Mouse (Mus musculus): Measurements from ENCODE around the gene Cd5. TPM values are rescaled to one million over a fixed set of nuclear protein-coding genes. Genes with fewer than 3 reads are reported as not detected.

The Cd5 gene
- polyA plus RNA-seq, 1 experiment from 2014 or later, result 0.29 TPM

GRCm38 (mm10) chr19:10695801-10696200 is 43.0 kb downstream of the Cd5 start:
- peak overlapping the region; percentile 63 for H3K27ac ChIP-seq (ENCODE audit: low read depth, low read length)
- no peaks in the 10 kb centered on the region for H3K36me3 ChIP-seq (ENCODE audit: control insufficient read depth, insufficient read depth, low read length)
- ATAC-seq (peak; percentile 23; the same call in 1 of the 2 replicates), DNase-seq (ENCODE audit: low spot score) (peak; percentile 46)
- H3K9me3 ChIP-seq (replicated peaks; ENCODE audit: control insufficient read depth, low read length), result no peaks in the 10 kb centered on the region
- peak overlapping the region; percentile 5; the same call in 1 of the 2 replicates for H3K4me2 ChIP-seq (ENCODE audit: low read length)
- H3K27me3 ChIP-seq (replicated peaks; ENCODE audit: control insufficient read depth, insufficient read depth, low read length), result no peaks in the 10 kb centered on the region
- WGBS, result 7% methylated on average over 7 of the region's 7 CpGs
- H3K9ac ChIP-seq (ENCODE audit: low read length), result peak overlapping the region; percentile 42
- H3K4me3 ChIP-seq (ENCODE audit: low read depth, low read length), result no peak overlapping the region
- peaks cover 32% of the 10 kb centered on the region for H3K4me1 ChIP-seq (ENCODE audit: control insufficient read depth, insufficient read depth, low read length)

- H3K9ac ChIP-seq (ENCODE audit: low read length), result no peak overlapping the region
- H3K4me3 ChIP-seq (ENCODE audit: low read depth, low read length), result no peak overlapping the region
- no peak for DNase-seq (ENCODE audit: low spot score)
- H3K27me3 ChIP-seq (replicated peaks; ENCODE audit: control insufficient read depth, insufficient read depth, low read length), result no peaks in the 10 kb centered on the region
- peaks cover 37% of the 10 kb centered on the region for H3K4me1 ChIP-seq (ENCODE audit: control insufficient read depth, insufficient read depth, low read length)
- no peak for ATAC-seq
- H3K4me2 ChIP-seq (ENCODE audit: low read length), result no peak overlapping the region
- H3K27ac ChIP-seq (ENCODE audit: low read depth, low read length), result no peak overlapping the region
- WGBS, result 86% methylated on average over 10 of the region's 10 CpGs
- H3K9me3 ChIP-seq (replicated peaks; ENCODE audit: control insufficient read depth, low read length), result no peaks in the 10 kb centered on the region
- H3K36me3 ChIP-seq (ENCODE audit: control insufficient read depth, insufficient read depth, low read length), result no peaks in the 10 kb centered on the region
Measured at GRCm38 (mm10) chr19:10693926-10694682, 44.7 kb downstream of the Cd5 start.

GRCm38 (mm10) chr19:10692361-10692760 is 46.4 kb downstream of the Cd5 start:
- 91% methylated on average over 4 of the region's 4 CpGs for WGBS
- Histone ChIP-seq H3K4me1 (ENCODE audit: control insufficient read depth, insufficient read depth, low read length) (peaks cover 39% of the 10 kb centered on the region), H3K9ac (ENCODE audit: low read length) (no peak overlapping the region), H3K27ac (ENCODE audit: low read depth, low read length) (no peak overlapping the region), H3K4me2 (ENCODE audit: low read length) (no peak overlapping the region), H3K9me3 (replicated peaks; ENCODE audit: control insufficient read depth, low read length) (no peaks in the 10 kb centered on the region), H3K36me3 (ENCODE audit: control insufficient read depth, insufficient read depth, low read length) (no peaks in the 10 kb centered on the region), H3K4me3 (ENCODE audit: low read depth, low read length) (no peak overlapping the region), H3K27me3 (replicated peaks; ENCODE audit: control insufficient read depth, insufficient read depth, low read length) (no peaks in the 10 kb centered on the region)
- no peak for ATAC-seq
- no peak for DNase-seq (ENCODE audit: low spot score)

GRCm38 (mm10) chr19:10691660-10692059 is 47.1 kb downstream of the Cd5 start:
- DNase-seq (ENCODE audit: low spot score), result no peak
- Histone ChIP-seq H3K4me2 (ENCODE audit: low read length) (no peak overlapping the region), H3K9me3 (replicated peaks; ENCODE audit: control insufficient read depth, low read length) (no peaks in the 10 kb centered on the region), H3K27ac (ENCODE audit: low read depth, low read length) (no peak overlapping the region), H3K36me3 (ENCODE audit: control insufficient read depth, insufficient read depth, low read length) (no peaks in the 10 kb centered on the region), H3K9ac (ENCODE audit: low read length) (no peak overlapping the region), H3K27me3 (replicated peaks; ENCODE audit: control insufficient read depth, insufficient read depth, low read length) (no peaks in the 10 kb centered on the region), H3K4me3 (ENCODE audit: low read depth, low read length) (no peak overlapping the region), H3K4me1 (ENCODE audit: control insufficient read depth, insufficient read depth, low read length) (peaks cover 39% of the 10 kb centered on the region)
- no peak for ATAC-seq
- 72% methylated on average over 3 of the region's 3 CpGs for WGBS

GRCm38 (mm10) chr19:10691121-10691520 is 47.7 kb downstream of the Cd5 start:
- H3K4me1 ChIP-seq (ENCODE audit: control insufficient read depth, insufficient read depth, low read length), result peaks cover 38% of the 10 kb centered on the region
- WGBS, result 89% methylated on average over 4 of the region's 4 CpGs
- no peak overlapping the region; the same call in 1 of the 2 replicates for H3K9ac ChIP-seq (ENCODE audit: low read length)
- H3K27ac ChIP-seq (ENCODE audit: low read depth, low read length), result no peak overlapping the region
- DNase-seq (ENCODE audit: low spot score), result no peak
- H3K4me3 ChIP-seq (ENCODE audit: low read depth, low read length), result no peak overlapping the region
- no peak overlapping the region for H3K4me2 ChIP-seq (ENCODE audit: low read length)
- no peaks in the 10 kb centered on the region for H3K36me3 ChIP-seq (ENCODE audit: control insufficient read depth, insufficient read depth, low read length)
- H3K9me3 ChIP-seq (replicated peaks; ENCODE audit: control insufficient read depth, low read length), result no peaks in the 10 kb centered on the region
- ATAC-seq, result no peak
- no peaks in the 10 kb centered on the region for H3K27me3 ChIP-seq (replicated peaks; ENCODE audit: control insufficient read depth, insufficient read depth, low read length)

GRCm38 (mm10) chr19:10690336-10690735 is 48.5 kb downstream of the Cd5 start:
- H3K27ac ChIP-seq (ENCODE audit: low read depth, low read length), result peak overlapping the region; percentile 94; the same call in 1 of the 2 replicates
- no peaks in the 10 kb centered on the region for H3K36me3 ChIP-seq (ENCODE audit: control insufficient read depth, insufficient read depth, low read length)
- H3K4me1 ChIP-seq (ENCODE audit: control insufficient read depth, insufficient read depth, low read length), result peaks cover 30% of the 10 kb centered on the region
- H3K9me3 ChIP-seq (replicated peaks; ENCODE audit: control insufficient read depth, low read length), result no peaks in the 10 kb centered on the region
- no peaks in the 10 kb centered on the region for H3K27me3 ChIP-seq (replicated peaks; ENCODE audit: control insufficient read depth, insufficient read depth, low read length)
- no peak for DNase-seq (ENCODE audit: low spot score)
- H3K4me3 ChIP-seq (ENCODE audit: low read depth, low read length), result peak overlapping the region; percentile 80; the same call in 1 of the 2 replicates
- H3K9ac ChIP-seq (ENCODE audit: low read length), result no peak overlapping the region
- no peak for ATAC-seq
- peak overlapping the region; percentile 88 for H3K4me2 ChIP-seq (ENCODE audit: low read length)
- WGBS, result 81% methylated on average over 3 of the region's 3 CpGs

- H3K27me3 ChIP-seq (replicated peaks; ENCODE audit: control insufficient read depth, insufficient read depth, low read length), result no peaks in the 10 kb centered on the region
- ATAC-seq (peak; percentile 3; the same call in 1 of the 2 replicates), DNase-seq (ENCODE audit: low spot score) (peak; percentile 75)
- peak overlapping the region; percentile 88 for H3K4me2 ChIP-seq (ENCODE audit: low read length)
- peak overlapping the region; percentile 94 for H3K27ac ChIP-seq (ENCODE audit: low read depth, low read length)
- H3K36me3 ChIP-seq (ENCODE audit: control insufficient read depth, insufficient read depth, low read length), result no peaks in the 10 kb centered on the region
- WGBS, result 33% methylated on average over 5 of the region's 5 CpGs
- H3K4me1 ChIP-seq (ENCODE audit: control insufficient read depth, insufficient read depth, low read length), result peaks cover 28% of the 10 kb centered on the region
- H3K9ac ChIP-seq (ENCODE audit: low read length), result peak overlapping the region; percentile 85
- peak overlapping the region; percentile 80 for H3K4me3 ChIP-seq (ENCODE audit: low read depth, low read length)
- no peaks in the 10 kb centered on the region for H3K9me3 ChIP-seq (replicated peaks; ENCODE audit: control insufficient read depth, low read length)
Measured at GRCm38 (mm10) chr19:10689470-10690166, 49.2 kb downstream of the Cd5 start.

GRCm38 (mm10) chr19:10688537-10689352 is 50.1 kb downstream of the Cd5 start, which contains the start of gene Vps37c:
Gene Vps37c (plus strand): TSS chr19:10688735.
- no peaks in the 10 kb centered on the region for H3K27me3 ChIP-seq (replicated peaks; ENCODE audit: control insufficient read depth, insufficient read depth, low read length)
- under 1% methylated on average over 65 of the region's 74 CpGs for WGBS
- ATAC-seq (peak; percentile 93), DNase-seq (ENCODE audit: low spot score) (peak; percentile 95)
- peaks cover 28% of the 10 kb centered on the region for H3K4me1 ChIP-seq (ENCODE audit: control insufficient read depth, insufficient read depth, low read length)
- peak within 1 kb of the TSS; percentile 94 for H3K27ac ChIP-seq (ENCODE audit: low read depth, low read length)
- peak within 1 kb of the TSS; percentile 80 for H3K4me3 ChIP-seq (ENCODE audit: low read depth, low read length)
- H3K36me3 ChIP-seq (ENCODE audit: control insufficient read depth, insufficient read depth, low read length), result no peaks in the 10 kb centered on the region
- H3K9me3 ChIP-seq (replicated peaks; ENCODE audit: control insufficient read depth, low read length), result no peaks in the 10 kb centered on the region
- peak within 1 kb of the TSS; percentile 85 for H3K9ac ChIP-seq (ENCODE audit: low read length)
- H3K4me2 ChIP-seq (ENCODE audit: low read length), result peak within 1 kb of the TSS; percentile 88

All from forebrain, embryonic 14.5 days (tissue).